Mouse (Mus musculus) adrenal gland, postnatal 36 days (tissue): ENCODE measurements at regions not wholly inside any gene's neighbourhood (a gene's known extent, or its start where the extent isn't known, plus 50 kb on each side); places are given as distances from the start of the nearest gene placed in this dataset.
A peak's percentile ranks its signal among the peaks of the same experiment; 100 is the strongest.

Source experiments
- DNase-seq, 2 experiments: peaks; one replicate each; pipeline ENCODE4 v3.0.0; 2021; ENCODE audit warnings: mixed read lengths in 1 of 2

- DNase-seq, result no peak
Measured at GRCm38 (mm10) chr15:59138393-59139107, 249.5 kb downstream of the Gm49356 start.

- DNase-seq, result no peak
Measured at GRCm38 (mm10) chr15:59141621-59142020, 252.5 kb downstream of the Gm49356 start.

DNA sequence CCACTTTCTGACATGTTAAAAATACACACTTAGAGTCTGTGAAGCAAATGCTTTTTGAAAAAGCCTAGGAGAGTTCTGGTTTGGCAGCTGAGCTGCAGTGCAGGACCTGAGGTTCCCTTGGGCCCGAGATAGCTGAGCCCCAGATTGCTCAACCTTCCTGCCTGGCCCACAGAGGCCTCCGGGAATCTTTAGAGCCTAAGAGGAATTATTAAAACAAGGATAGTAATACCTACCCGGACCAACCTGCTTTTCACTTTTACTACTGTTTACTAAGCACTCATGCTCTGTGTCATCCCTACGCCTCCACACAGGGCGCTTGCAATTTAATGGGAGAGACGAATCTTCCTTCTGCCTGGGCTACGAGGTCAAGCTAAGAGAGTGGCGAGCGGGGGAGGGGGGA, 253.4 kb downstream of the Gm49356 start:
- DNase-seq, result peak in 1 of 2 experiments; percentile 35

- DNase-seq, result no peak
Measured at GRCm38 (mm10) chr15:59143891-59144290, 254.8 kb downstream of the Gm49356 start.

DNA sequence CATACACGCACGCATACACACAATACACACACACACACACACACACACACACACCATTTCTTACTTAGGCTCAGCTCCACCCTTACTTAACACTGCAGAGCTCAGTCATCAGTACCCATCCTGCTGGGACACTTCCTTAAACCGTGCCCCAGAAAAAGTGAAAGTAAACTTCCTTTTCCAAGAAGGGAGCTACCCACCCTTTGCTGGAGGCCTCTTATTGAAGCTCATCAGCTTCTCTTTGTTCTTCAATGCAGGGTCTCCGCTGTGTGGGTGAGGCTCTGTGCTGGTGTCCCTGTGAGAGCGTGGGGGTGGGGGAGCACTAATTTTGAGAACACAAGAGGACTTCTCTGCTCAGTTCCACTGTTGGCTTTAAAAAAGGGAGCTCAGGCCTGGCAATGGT, 256.6 kb downstream of the Gm49356 start:
- DNase-seq, result no peak

- DNase-seq, result no peak
Measured at GRCm38 (mm10) chr15:59146111-59146510, 257.0 kb downstream of the Gm49356 start.

DNA sequence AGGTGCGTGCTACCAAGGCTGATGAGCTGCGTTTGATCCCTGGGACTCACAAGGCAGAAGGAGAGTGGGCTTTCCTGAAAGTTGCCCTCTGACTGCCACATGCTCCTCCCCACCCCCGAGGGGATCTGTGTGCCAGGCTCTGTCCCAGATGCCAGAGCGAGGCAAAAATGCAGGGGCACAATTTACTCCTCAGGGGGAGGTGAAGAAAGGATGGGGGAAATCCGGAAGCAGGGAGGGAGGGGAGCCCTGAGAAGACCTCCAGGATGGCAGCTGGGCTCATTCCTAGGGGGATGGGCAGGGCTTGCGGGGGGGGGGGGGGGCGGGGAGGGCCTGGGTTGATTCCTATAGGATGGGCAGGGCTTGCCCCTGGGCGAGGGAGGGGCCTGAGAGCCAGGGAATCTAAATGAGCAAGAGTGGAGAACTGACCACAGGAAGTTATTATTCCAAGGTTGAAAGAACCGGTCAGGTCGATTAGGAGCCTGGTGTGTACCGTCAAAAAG, 257.5 kb downstream of the Gm49356 start:
- no peak for DNase-seq

DNA sequence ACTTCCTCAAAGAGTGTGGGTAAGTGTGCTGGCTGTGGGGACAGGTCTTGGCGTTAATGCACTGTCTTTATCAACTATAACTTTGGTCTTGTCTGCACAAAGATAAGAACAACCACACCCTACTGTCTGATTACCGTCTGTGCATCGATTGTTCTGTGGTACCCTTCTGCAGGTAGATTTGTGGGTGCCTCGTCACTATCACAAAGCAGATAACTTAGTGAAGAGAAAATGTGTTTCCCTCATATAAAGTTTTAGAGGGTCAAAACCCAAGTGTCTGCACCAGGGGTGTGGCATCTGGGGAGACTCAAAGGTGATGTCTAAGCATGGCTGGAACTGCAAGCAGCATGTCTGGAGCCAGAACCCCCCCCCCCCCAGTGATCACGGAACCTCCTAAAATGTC, 259.4 kb downstream of the Gm49356 start:
- no peak for DNase-seq

DNA sequence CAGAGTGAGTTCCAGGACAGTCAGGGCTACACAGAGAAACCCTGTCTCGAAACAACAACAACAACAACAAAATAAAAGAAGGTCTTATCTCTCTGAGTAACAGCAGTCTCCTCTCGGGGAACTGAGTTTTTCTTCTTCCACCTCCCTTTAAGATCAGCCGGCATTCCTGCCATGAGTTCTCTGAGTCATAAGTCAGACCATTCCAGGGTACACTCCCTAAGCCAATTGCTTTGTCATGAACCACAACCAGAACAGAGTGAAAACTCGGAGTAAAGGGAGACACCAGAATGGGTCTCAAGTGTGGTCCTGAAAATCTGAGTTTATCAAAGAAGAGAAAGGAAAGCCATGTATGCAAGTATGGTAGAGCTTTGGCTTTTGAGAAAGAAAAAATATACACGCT, 262.4 kb downstream of the Gm49356 start:
- no peak for DNase-seq

GRCm38 (mm10) chr15:59152786-59153388, 263.8 kb downstream of the Gm49356 start:
- DNase-seq, result no peak

- no peak for DNase-seq
Measured at GRCm38 (mm10) chr15:59153416-59154250, 264.5 kb downstream of the Gm49356 start.

GRCm38 (mm10) chr15:59154407-59155288, 265.6 kb downstream of the Gm49356 start:
- no peak for DNase-seq

DNA sequence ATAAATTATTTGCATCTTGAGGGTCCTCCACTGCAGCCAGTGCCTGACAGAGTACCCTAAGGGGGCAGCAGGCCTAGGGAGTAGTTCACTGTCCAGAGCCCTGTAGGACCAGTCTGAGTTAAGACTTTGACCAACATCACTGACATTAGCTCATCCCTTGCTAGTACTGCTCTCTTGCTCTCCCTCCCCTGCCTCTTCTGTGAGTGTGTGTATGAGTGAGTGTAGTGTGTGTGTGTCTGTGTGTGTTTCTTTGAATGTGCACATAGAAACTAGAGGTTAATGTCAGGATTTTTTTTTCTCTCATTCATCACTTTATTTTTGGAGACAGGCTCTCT, 266.2 kb downstream of the Gm49356 start:
- no peak for DNase-seq

DNA sequence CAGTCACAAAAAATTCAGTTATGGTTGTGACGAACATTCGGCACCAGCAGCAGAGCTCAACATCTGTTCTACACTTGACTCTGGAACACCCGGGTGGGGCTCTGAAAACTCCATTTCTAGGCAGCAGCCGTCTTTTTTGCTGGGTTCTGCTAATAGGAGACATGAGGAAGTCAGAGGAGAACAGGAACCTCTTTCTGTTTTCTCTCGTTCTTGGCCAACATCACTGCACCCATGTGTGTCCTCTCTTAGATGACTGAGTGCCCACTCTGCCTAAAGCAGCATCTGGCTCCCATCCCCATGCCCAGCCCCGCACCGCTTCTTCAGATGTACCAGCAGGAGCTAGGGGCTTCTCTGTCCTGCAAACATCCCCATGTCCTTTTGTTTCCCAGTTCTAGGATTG, 267.2 kb downstream of the Gm49356 start:
- no peak for DNase-seq

GRCm38 (mm10) chr15:59158760-59159159, 269.7 kb downstream of the Gm49356 start:
- DNase-seq, result no peak

DNA sequence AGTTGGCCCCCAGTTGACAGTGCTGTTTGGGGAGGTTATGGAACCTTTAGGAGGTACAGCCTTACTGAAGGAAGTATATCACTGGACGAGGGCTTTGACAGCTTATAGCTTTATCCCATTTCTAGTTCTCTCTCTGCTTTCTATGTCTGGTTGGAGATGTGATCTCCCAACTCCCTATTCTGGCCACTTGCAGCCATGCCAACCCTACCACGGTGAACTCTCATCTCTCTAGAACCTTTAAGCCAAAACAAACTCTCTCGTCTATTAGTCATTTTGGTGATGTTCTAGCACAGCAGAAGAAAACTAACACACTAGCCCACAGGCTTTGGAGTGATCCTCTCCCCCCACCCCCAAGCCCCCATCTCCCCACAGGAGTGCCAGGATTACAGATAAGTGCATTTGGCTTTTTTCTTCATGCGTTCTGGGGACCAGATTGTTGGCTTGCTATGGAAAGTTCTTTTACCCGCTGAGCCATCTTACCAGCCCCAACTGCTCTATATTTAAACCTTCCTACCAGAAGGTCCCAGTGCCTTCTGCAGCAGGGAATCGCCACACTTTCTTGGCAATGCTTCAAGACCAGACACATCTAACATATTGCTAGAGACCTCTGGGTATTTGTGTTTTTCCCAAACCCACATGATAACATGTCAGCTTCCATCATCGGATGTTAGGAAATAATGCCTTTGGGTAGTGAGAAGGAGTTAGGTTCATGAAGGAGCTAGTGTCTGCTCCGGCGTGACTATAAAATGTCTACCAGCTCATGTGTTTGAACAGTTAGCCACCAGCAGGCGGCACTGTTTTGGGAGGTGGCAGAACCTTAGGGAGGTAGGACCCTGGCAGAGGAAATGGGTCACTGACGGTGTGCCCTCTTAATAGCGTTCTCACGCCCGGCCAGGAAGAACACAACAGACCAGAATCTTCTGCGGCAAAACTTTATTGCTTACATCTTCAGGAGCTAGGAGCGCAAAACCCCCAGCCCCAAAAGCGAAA, 272.1 kb downstream of the Gm49356 start:
- no peak for DNase-seq

GRCm38 (mm10) chr15:59167937-59168659, 279.0 kb downstream of the Gm49356 start:
- DNase-seq, result no peak

- no peak for DNase-seq
Measured at GRCm38 (mm10) chr15:59168660-59169170, 279.6 kb downstream of the Gm49356 start.

DNA sequence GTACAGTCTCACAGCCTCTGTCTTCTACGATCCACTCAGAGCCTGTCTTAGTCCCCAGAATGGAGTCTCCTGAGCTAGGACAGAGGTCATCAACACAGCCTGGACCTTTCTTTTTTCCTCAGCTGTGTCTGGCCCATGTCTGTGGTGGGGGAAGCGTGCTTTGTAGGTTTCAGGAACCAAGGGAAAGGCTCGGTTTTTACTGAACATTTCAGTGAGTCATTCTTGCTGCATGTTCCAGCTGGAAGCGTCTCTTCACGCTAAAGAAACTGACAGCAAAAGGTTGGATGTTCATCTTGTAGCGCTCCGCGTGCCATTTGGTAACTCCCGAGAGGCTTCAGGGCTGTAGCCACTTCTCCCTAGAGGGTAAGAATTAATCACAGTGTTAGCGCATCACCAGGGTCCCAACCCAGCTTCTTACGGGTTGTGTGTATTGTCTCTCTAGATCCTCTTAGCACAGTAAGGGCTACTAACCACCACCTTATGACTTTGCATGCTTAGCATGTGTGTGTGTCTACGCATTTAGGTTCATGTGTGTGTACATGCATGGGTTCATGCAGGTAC, 280.2 kb downstream of the Gm49356 start:
- DNase-seq, result no peak

GRCm38 (mm10) chr15:59169831-59170230, 280.7 kb downstream of the Gm49356 start:
- no peak for DNase-seq
